Mouse (Mus musculus): Measurements from ENCODE around the gene Rundc3a. TPM values are rescaled to one million over a fixed set of nuclear protein-coding genes. Genes with fewer than 3 reads are reported as not detected.
"Not testable (repeated sequence)": the region's sequence is repeated elsewhere in the genome, so short reads cannot be mapped to it uniquely, and the experiment has no call there.

The Rundc3a gene
- polyA plus RNA-seq, 1 experiment from 2014 or later, result 7.0 TPM

DNA sequence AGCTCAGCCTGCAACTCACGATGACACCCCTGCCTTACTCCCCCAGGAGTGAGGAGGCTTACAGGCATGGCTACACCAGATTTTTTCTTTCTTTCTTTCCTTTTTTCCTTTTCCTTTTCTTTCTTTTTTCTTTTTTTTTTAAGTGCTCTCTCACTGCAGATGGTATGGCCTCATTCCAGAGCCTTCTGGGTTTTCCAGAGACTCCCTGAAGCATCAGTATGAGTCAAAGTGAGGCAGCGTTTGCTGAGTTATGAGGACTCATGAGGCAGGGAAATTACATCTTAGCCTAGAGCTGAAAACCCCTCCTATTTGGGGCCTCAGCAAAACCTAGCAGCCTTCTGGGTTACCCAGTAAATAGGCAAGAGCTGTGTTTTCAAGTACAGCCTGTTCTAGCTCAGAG, 8.8 kb upstream of the Rundc3a start:
- H3K4me2 ChIP-seq (ENCODE audit: low read length), result no peak overlapping the region
- DNase-seq (ENCODE audit: low spot score) (no peak), ATAC-seq (replicated peaks; ENCODE audit: low FRiP score, low read depth) (no peak)
- no peak for TF ChIP-seq CTCF (IDR thresholded peaks at IDR 0.05; ENCODE audit: low read depth)
- H3K9me3 ChIP-seq (replicated peaks; ENCODE audit: low read length), result no peaks in the 10 kb centered on the region
- no peaks in the 10 kb centered on the region for H3K36me3 ChIP-seq (ENCODE audit: insufficient read depth, low read length)
- H3K4me1 ChIP-seq (replicated peaks; ENCODE audit: insufficient read depth, low read length), result no peaks in the 10 kb centered on the region
- no peak overlapping the region for H3K9ac ChIP-seq (ENCODE audit: low read depth, low read length)
- no peaks in the 10 kb centered on the region for H3K27me3 ChIP-seq (ENCODE audit: insufficient read depth, low read length)
- 68% methylated on average over 2 of the region's 2 CpGs for WGBS
- no peak overlapping the region for H3K27ac ChIP-seq
- no peak overlapping the region for H3K4me3 ChIP-seq (replicated peaks; ENCODE audit: low read depth, low read length)

GRCm38 (mm10) chr11:102385075-102385474, 8.1 kb upstream of the Rundc3a start:
- no peak for TF ChIP-seq CTCF (IDR thresholded peaks at IDR 0.05; ENCODE audit: low read depth)
- no peak for DNase-seq (ENCODE audit: low spot score)
- 62% methylated on average over 4 of the region's 4 CpGs for WGBS

DNA sequence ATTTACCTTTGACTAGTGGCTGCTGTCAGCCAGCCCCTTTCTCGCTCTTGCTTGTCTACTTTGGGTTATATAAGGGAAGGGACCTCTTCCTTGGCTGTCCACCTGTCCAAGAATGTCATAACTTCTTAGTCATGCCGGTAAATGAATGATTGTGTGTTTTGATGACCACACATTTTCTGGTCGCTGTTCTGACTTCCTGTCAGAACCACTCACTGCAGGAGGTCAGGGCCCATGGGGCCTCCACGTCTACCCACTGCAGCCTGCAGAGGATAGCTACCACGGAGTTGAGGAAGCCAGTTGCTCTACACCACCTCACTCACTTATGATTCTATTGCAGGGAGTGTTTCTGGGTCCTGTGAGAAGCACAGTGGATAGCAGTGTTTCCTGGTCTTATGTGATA, 7.1 kb upstream of the Rundc3a start:
- no peak for TF ChIP-seq CTCF (IDR thresholded peaks at IDR 0.05; ENCODE audit: low read depth)
- no peak for DNase-seq (ENCODE audit: low spot score)
- Histone ChIP-seq H3K27me3 (ENCODE audit: insufficient read depth, low read length) (no peaks in the 10 kb centered on the region), H3K4me2 (ENCODE audit: low read length) (no peak overlapping the region), H3K9ac (ENCODE audit: low read depth, low read length) (no peak overlapping the region), H3K9me3 (replicated peaks; ENCODE audit: low read length) (no peaks in the 10 kb centered on the region), H3K36me3 (ENCODE audit: insufficient read depth, low read length) (no peaks in the 10 kb centered on the region), H3K4me3 (replicated peaks; ENCODE audit: low read depth, low read length) (no peak overlapping the region), H3K4me1 (replicated peaks; ENCODE audit: insufficient read depth, low read length) (no peaks in the 10 kb centered on the region), H3K27ac (no peak overlapping the region)
- WGBS, result 50% methylated on average over 5 of the region's 5 CpGs
- no peak for ATAC-seq (replicated peaks; ENCODE audit: low FRiP score, low read depth)

More at GRCm38 (mm10) chr11:102385075-102385474, 8.1 kb upstream of the Rundc3a start:
- Histone ChIP-seq H3K4me2 (ENCODE audit: low read length) (no peak overlapping the region), H3K36me3 (ENCODE audit: insufficient read depth, low read length) (no peaks in the 10 kb centered on the region), H3K4me3 (replicated peaks; ENCODE audit: low read depth, low read length) (no peak overlapping the region), H3K9ac (ENCODE audit: low read depth, low read length) (no peak overlapping the region), H3K4me1 (replicated peaks; ENCODE audit: insufficient read depth, low read length) (no peaks in the 10 kb centered on the region), H3K9me3 (replicated peaks; ENCODE audit: low read length) (no peaks in the 10 kb centered on the region), H3K27ac (no peak overlapping the region), H3K27me3 (ENCODE audit: insufficient read depth, low read length) (no peaks in the 10 kb centered on the region)
- no peak for ATAC-seq (replicated peaks; ENCODE audit: low FRiP score, low read depth)

- H3K4me3 ChIP-seq (replicated peaks; ENCODE audit: low read depth, low read length); ATAC-seq (replicated peaks; ENCODE audit: low FRiP score, low read depth); H3K4me2 ChIP-seq (ENCODE audit: low read length); H3K27ac ChIP-seq; H3K36me3 ChIP-seq (ENCODE audit: insufficient read depth, low read length); H3K9me3 ChIP-seq (replicated peaks; ENCODE audit: low read length); H3K9ac ChIP-seq (ENCODE audit: low read depth, low read length); H3K27me3 ChIP-seq (ENCODE audit: insufficient read depth, low read length); DNase-seq (ENCODE audit: low spot score): not testable (repeated sequence)
- peaks cover 14% of the 10 kb centered on the region for H3K4me1 ChIP-seq (replicated peaks; ENCODE audit: insufficient read depth, low read length)
- WGBS, result 87% methylated on average over 4 of the region's 5 CpGs
Measured at GRCm38 (mm10) chr11:102389436-102389835, 3.8 kb upstream of the Rundc3a start.

DNA sequence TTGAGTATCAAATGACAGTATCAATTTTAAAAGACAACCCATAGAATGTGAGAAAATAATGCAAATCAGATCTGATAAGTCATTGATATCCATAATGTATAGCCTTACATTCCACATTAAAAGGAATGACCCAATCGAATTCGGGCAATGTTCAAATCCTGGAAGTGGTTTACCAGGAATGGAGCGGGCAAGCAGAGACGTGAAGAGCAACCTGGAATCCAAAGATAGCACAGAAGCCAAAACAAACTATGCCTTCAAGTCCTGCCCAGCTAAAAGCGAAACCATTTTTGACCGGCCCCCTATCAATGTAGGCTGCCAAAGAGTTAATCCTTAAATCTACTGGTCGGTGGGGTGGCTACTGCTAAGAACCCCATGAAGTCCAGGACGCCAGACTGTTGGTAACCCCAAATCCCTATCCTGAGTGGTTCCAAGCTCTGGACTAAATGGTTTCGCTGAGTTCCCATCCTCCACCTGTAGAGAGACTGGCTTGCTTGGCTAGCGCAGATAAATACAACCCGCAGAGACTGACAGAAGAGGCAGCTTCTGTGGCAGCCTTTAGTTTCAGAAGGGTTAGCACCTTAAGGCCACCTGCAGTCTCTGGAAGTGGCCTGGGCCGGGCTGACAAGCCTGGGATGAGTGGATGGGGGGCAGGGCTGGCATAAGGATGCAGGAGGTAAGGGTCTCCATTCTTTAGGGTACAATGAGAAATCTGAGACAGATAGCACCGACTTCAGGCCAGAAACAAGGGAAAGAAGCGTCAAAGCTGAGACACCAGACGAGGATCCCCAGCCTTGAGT, 564 bp upstream of the Rundc3a start:
- H3K4me1 ChIP-seq (replicated peaks; ENCODE audit: insufficient read depth, low read length), result peaks cover 14% of the 10 kb centered on the region
- no peaks in the 10 kb centered on the region for H3K36me3 ChIP-seq (ENCODE audit: insufficient read depth, low read length)
- peak overlapping the region; percentile 31 for H3K4me3 ChIP-seq (replicated peaks; ENCODE audit: low read depth, low read length)
- 20% methylated on average over 15 of the region's 15 CpGs for WGBS
- no peak overlapping the region for H3K27ac ChIP-seq
- peak overlapping the region; percentile 74 for H3K4me2 ChIP-seq (ENCODE audit: low read length)
- no peak overlapping the region for H3K9ac ChIP-seq (ENCODE audit: low read depth, low read length)
- H3K27me3 ChIP-seq (ENCODE audit: insufficient read depth, low read length), result 0 out of 2 replicates have a peak, but pooled peaks cover 3% of the 10 kb centered on the region
- ATAC-seq (replicated peaks; ENCODE audit: low FRiP score, low read depth) (peak; percentile 12; the same call in 1 of the 2 replicates), DNase-seq (ENCODE audit: low spot score) (no peak)
- TF ChIP-seq CTCF (IDR thresholded peaks at IDR 0.05; ENCODE audit: low read depth), result no peak
- H3K9me3 ChIP-seq (replicated peaks; ENCODE audit: low read length), result no peaks in the 10 kb centered on the region

GRCm38 (mm10) chr11:102393719-102394420, 667 bp downstream of the Rundc3a start:
- WGBS, result 5% methylated on average over 17 of the region's 17 CpGs
- H3K27me3 ChIP-seq (ENCODE audit: insufficient read depth, low read length), result peaks cover 7% of the 10 kb centered on the region; the same call in 1 of the 2 replicates
- no peak for TF ChIP-seq CTCF (IDR thresholded peaks at IDR 0.05; ENCODE audit: low read depth)

More at GRCm38 (mm10) chr11:102393719-102394420, 667 bp downstream of the Rundc3a start:
- H3K9ac ChIP-seq (ENCODE audit: low read depth, low read length), result no peak overlapping the region
- no peak for DNase-seq (ENCODE audit: low spot score)
- H3K27ac ChIP-seq, result no peak overlapping the region; the same call in 1 of the 2 replicates
- H3K9me3 ChIP-seq (replicated peaks; ENCODE audit: low read length), result no peaks in the 10 kb centered on the region
- H3K4me3 ChIP-seq (replicated peaks; ENCODE audit: low read depth, low read length), result peak overlapping the region; percentile 31
- ATAC-seq (replicated peaks; ENCODE audit: low FRiP score, low read depth), result peak; percentile 7; the same call in 1 of the 2 replicates
- H3K4me1 ChIP-seq (replicated peaks; ENCODE audit: insufficient read depth, low read length), result peaks cover 14% of the 10 kb centered on the region
- peak overlapping the region; percentile 74 for H3K4me2 ChIP-seq (ENCODE audit: low read length)
- H3K36me3 ChIP-seq (ENCODE audit: insufficient read depth, low read length), result no peaks in the 10 kb centered on the region

All from kidney, postnatal 0 days (tissue).